Mouse (Mus musculus) limb, embryonic 12.5 days (tissue): Measurements from ENCODE around the gene Nudt4. TPM values are rescaled to one million over a fixed set of nuclear protein-coding genes. Genes with fewer than 3 reads are reported as not detected.

Experiments
- ATAC-seq: fragments of 200-750 bp; cut with Nextera tagmentation; 2 replicates; pipeline ENCODE4 v1.8.0; 2017; ENCODE audit warnings: low read depth, moderate TSS enrichment; ENCODE audit not compliant: insufficient number of reproducible peaks, insufficient read depth, low FRiP score, low TSS enrichment
- H3K27ac ChIP-seq: fragments of 300-500 bp; sonication (generic); 2 replicates; pipeline ENCODE4 v1.5.1; 2016; ENCODE audit warnings: mild to moderate bottlenecking, moderate library complexity
- H3K27me3 ChIP-seq: fragments of 300-500 bp; sonication (generic); 2 replicates; pipeline ENCODE4 v1.6.1; 2016; ENCODE audit warnings: mild to moderate bottlenecking, moderate library complexity
- H3K36me3 ChIP-seq: fragments of 300-500 bp; sonication (generic); 2 replicates; pipeline ENCODE4 v1.6.1; 2016; ENCODE audit warnings: mild to moderate bottlenecking, moderate library complexity
- H3K4me1 ChIP-seq: fragments of 300-500 bp; sonication (generic); replicated peaks from 2 replicates; pipeline ENCODE4 v1.6.1; 2016
- H3K4me2 ChIP-seq: fragments of 300-500 bp; sonication (generic); 2 replicates; pipeline ENCODE4 v1.6.1; 2016; ENCODE audit warnings: mild to moderate bottlenecking, moderate library complexity
- H3K4me3 ChIP-seq: fragments of 300-500 bp; sonication (generic); replicated peaks from 2 replicates; pipeline ENCODE4 v1.5.1; 2016; ENCODE audit warnings: mild to moderate bottlenecking
- H3K9ac ChIP-seq: fragments of 300-500 bp; sonication (generic); replicated peaks from 2 replicates; pipeline ENCODE4 v1.6.1; 2016; ENCODE audit warnings: mild to moderate bottlenecking, moderate library complexity
- H3K9me3 ChIP-seq: fragments of 300-500 bp; sonication (generic); 2 replicates; pipeline ENCODE4 v1.6.1; 2016; ENCODE audit warnings: mild to moderate bottlenecking, moderate library complexity
- WGBS: fragments of 180-500 bp; shearing (Covaris S2); methylation state at CpG from one replicate; pipeline ENCODE4 v1.1.7; 2016; 5-methylcytosine and 5-hydroxymethylcytosine counted together
- polyA plus RNA-seq: library from polyadenylated mRNA; unstranded; fragments of >200 nt; fragmentation: Nextera tagmentation; extraction: Ambion mirVana; gene quantifications from 2 replicates; pipeline ENCODE4 v1.2.1, GENCODE M21; 2016

Nudt4 gene
- polyA plus RNA-seq, 1 experiment from 2014 or later: 111 TPM

- H3K27ac ChIP-seq: no peak overlapping the region
- 84% methylated on average over 3 of the region's 3 CpGs for WGBS
- H3K36me3 ChIP-seq: no peaks in the 10 kb centered on the region
- peaks cover 23% of the 10 kb centered on the region for H3K4me1 ChIP-seq
- H3K27me3 ChIP-seq: no peaks in the 10 kb centered on the region
- no peak overlapping the region for H3K4me3 ChIP-seq
- no peak overlapping the region for H3K4me2 ChIP-seq
- no peak overlapping the region for H3K9ac ChIP-seq
- ATAC-seq: no peak
- no peaks in the 10 kb centered on the region for H3K9me3 ChIP-seq
These were observed 2.8 kb upstream of the Nudt4 start for GRCm38 (mm10) chr10:95566786-95567185.

- Histone ChIP-seq H3K27ac (0 out of 2 replicates have a peak overlapping the region, but pooled peaks have one; percentile 56), H3K4me1 (peaks cover 29% of the 10 kb centered on the region), H3K9ac (no peak overlapping the region), H3K9me3 (no peaks in the 10 kb centered on the region), H3K4me3 (no peak overlapping the region), H3K27me3 (no peaks in the 10 kb centered on the region), H3K4me2 (peak overlapping the region; percentile 13; the same call in 1 of the 2 replicates), H3K36me3 (no peaks in the 10 kb centered on the region)
- ATAC-seq: no peak
- 26% methylated on average over 14 of the region's 14 CpGs for WGBS
These were observed 1.4 kb upstream of the Nudt4 start for GRCm38 (mm10) chr10:95565156-95565854.

GRCm38 (mm10) chr10:95562859-95563841 is 796 bp downstream of the Nudt4 start:
- peak; percentile 7; the same call in 1 of the 2 replicates for ATAC-seq
- under 1% methylated on average over 65 of the region's 65 CpGs for WGBS
- H3K9ac ChIP-seq: peak overlapping the region; percentile 96

GRCm38 (mm10) chr10:95562395-95562794 is 1.6 kb downstream of the Nudt4 start:
- ATAC-seq: no peak
- no peak overlapping the region for H3K27ac ChIP-seq

More at GRCm38 (mm10) chr10:95562859-95563841, 796 bp downstream of the Nudt4 start:
- Histone ChIP-seq H3K9me3 (no peaks in the 10 kb centered on the region), H3K27ac (peak overlapping the region; percentile 91), H3K4me1 (peaks cover 29% of the 10 kb centered on the region), H3K4me3 (peak overlapping the region; percentile 96), H3K36me3 (0 out of 2 replicates have a peak, but pooled peaks cover 3% of the 10 kb centered on the region), H3K27me3 (no peaks in the 10 kb centered on the region), H3K4me2 (peak overlapping the region; percentile 86)

GRCm38 (mm10) chr10:95561616-95562015 is 2.3 kb downstream of the Nudt4 start:
- no peak for ATAC-seq
- H3K4me2 ChIP-seq: peak overlapping the region; percentile 86
- peaks cover 27% of the 10 kb centered on the region for H3K4me1 ChIP-seq
- H3K27me3 ChIP-seq: no peaks in the 10 kb centered on the region
- no peaks in the 10 kb centered on the region for H3K9me3 ChIP-seq
- WGBS: 55% methylated on average over 7 of the region's 7 CpGs
- H3K36me3 ChIP-seq: peaks cover 14% of the 10 kb centered on the region
- H3K9ac ChIP-seq: peak overlapping the region; percentile 96
- peak overlapping the region; percentile 96 for H3K4me3 ChIP-seq
- H3K27ac ChIP-seq: no peak overlapping the region

More at GRCm38 (mm10) chr10:95562395-95562794, 1.6 kb downstream of the Nudt4 start:
- Histone ChIP-seq H3K9me3 (no peaks in the 10 kb centered on the region), H3K4me3 (peak overlapping the region; percentile 96), H3K4me1 (peaks cover 27% of the 10 kb centered on the region), H3K4me2 (peak overlapping the region; percentile 86), H3K27me3 (no peaks in the 10 kb centered on the region), H3K36me3 (peaks cover 10% of the 10 kb centered on the region), H3K9ac (peak overlapping the region; percentile 96)
- 7% methylated on average over 8 of the region's 8 CpGs for WGBS

- no peaks in the 10 kb centered on the region for H3K9me3 ChIP-seq
- H3K4me2 ChIP-seq: peak overlapping the region; percentile 0; the same call in 1 of the 2 replicates
- H3K36me3 ChIP-seq: peaks cover 14% of the 10 kb centered on the region
- H3K9ac ChIP-seq: no peak overlapping the region
- peak overlapping the region; percentile 0; the same call in 1 of the 2 replicates for H3K4me3 ChIP-seq
- no peak for ATAC-seq
- no peaks in the 10 kb centered on the region for H3K27me3 ChIP-seq
- 95% methylated on average over 9 of the region's 9 CpGs for WGBS
- no peak overlapping the region for H3K27ac ChIP-seq
- peaks cover 29% of the 10 kb centered on the region for H3K4me1 ChIP-seq
These were observed 3.5 kb downstream of the Nudt4 start for GRCm38 (mm10) chr10:95560394-95560983.

GRCm38 (mm10) chr10:95559426-95559825 is 4.5 kb downstream of the Nudt4 start:
- H3K9ac ChIP-seq: no peak overlapping the region
- H3K36me3 ChIP-seq: peaks cover 18% of the 10 kb centered on the region
- H3K4me2 ChIP-seq: no peak overlapping the region

GRCm38 (mm10) chr10:95557337-95557828 is 6.6 kb downstream of the Nudt4 start:
- no peak overlapping the region for H3K27ac ChIP-seq
- no peaks in the 10 kb centered on the region for H3K9me3 ChIP-seq
- WGBS: 84% methylated on average over 5 of the region's 5 CpGs
- H3K4me1 ChIP-seq: peaks cover 23% of the 10 kb centered on the region
- no peak overlapping the region for H3K9ac ChIP-seq
- no peak overlapping the region for H3K4me3 ChIP-seq
- no peak overlapping the region for H3K4me2 ChIP-seq
- no peak for ATAC-seq
- H3K27me3 ChIP-seq: no peaks in the 10 kb centered on the region
- H3K36me3 ChIP-seq: peaks cover 22% of the 10 kb centered on the region

More at GRCm38 (mm10) chr10:95559426-95559825, 4.5 kb downstream of the Nudt4 start:
- no peaks in the 10 kb centered on the region for H3K27me3 ChIP-seq
- ATAC-seq: no peak
- H3K4me1 ChIP-seq: peaks cover 22% of the 10 kb centered on the region
- no peak overlapping the region for H3K27ac ChIP-seq
- no peaks in the 10 kb centered on the region for H3K9me3 ChIP-seq
- 73% methylated on average over 7 of the region's 7 CpGs for WGBS
- no peak overlapping the region for H3K4me3 ChIP-seq

GRCm38 (mm10) chr10:95555866-95556265 is 8.1 kb downstream of the Nudt4 start:
- Histone ChIP-seq H3K9me3 (no peaks in the 10 kb centered on the region), H3K27me3 (no peaks in the 10 kb centered on the region), H3K4me3 (no peak overlapping the region), H3K4me1 (peaks cover 14% of the 10 kb centered on the region; the same call in 1 of the 2 replicates), H3K36me3 (peaks cover 26% of the 10 kb centered on the region), H3K4me2 (no peak overlapping the region), H3K27ac (no peak overlapping the region), H3K9ac (no peak overlapping the region)
- no peak for ATAC-seq
- WGBS: 84% methylated on average over 11 of the region's 11 CpGs

GRCm38 (mm10) chr10:95552326-95552725 is 11.6 kb downstream of the Nudt4 start:
- Histone ChIP-seq H3K4me2 (no peak overlapping the region), H3K4me1 (peaks cover 14% of the 10 kb centered on the region; the same call in 1 of the 2 replicates), H3K36me3 (peaks cover 47% of the 10 kb centered on the region), H3K9me3 (no peaks in the 10 kb centered on the region), H3K27me3 (no peaks in the 10 kb centered on the region), H3K9ac (no peak overlapping the region), H3K4me3 (no peak overlapping the region), H3K27ac (no peak overlapping the region; the same call in 1 of the 2 replicates)
- no peak for ATAC-seq
- 67% methylated on average over 3 of the region's 3 CpGs for WGBS
